Mouse (Mus musculus) liver, embryonic 14.5 days (tissue): ENCODE measurements around the gene Th.

Experiments
- CTCF ChIP-seq: IDR thresholded peaks from 2 replicates; pipeline ENCODE4 v1.5.1; 2016; ENCODE audit warnings: antibody characterized with exemption, low read depth, control low read depth
- EP300 ChIP-seq: IDR thresholded peaks from 2 replicates; pipeline ENCODE4 v1.6.1; 2016; ENCODE audit warnings: antibody characterized with exemption, low read depth

GRCm38 (mm10) chr7:142869419-142870163 lies 61.3 kb downstream of the Th start:
- TF ChIP-seq EP300 = no peak
- no peak for TF ChIP-seq CTCF
